Comparison of ENCODE assay signal across 8 mouse cellular contexts in the genomic region with DNA sequence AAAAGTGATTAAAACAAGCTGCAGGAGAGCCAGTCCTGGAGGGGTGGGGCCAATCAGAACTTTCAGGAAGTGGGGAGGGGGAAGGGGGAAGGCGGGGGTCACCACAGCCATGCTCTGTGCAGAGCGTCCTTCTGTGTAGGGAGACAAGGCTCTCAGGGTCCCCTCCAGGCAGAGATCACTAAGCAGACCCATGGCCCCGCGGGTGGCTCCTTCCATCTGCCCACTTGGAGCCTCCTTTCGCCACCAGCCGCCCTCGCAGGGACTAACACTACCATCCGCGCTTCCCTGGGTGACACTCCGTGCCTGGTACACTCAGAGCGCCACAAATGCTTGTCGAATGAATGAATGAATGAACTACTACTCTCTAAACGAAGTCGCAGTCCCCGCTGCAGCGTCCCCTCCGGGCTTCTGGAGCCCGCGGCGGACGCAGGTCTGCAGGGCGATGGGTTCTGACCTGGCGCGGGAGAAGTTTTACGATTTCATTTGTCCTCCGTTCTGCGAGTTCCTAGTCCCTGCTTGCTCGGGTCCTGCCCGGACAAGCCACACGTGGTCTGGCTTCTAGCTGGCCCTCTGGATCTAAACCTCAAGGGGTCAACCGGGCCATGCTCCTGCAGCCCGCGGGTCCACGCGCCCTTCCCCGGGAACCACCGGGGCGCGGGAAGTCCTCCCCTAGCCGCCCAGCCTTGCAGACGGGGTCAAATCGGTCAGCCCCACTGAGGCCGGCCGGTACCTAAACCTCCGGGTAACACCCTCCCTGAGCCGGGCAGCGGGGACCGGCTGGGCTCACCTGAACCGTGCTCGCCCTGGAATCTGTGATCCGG. TPM values are rescaled to one million over a fixed set of nuclear protein-coding genes. Genes with fewer than 3 reads are reported as not detected.
DNase-seq lines count a peak whose midpoint lies in the region; ATAC-seq and TF ChIP-seq lines count a peak whose summit lies in the region.

No protein-coding gene starts in this region.

- DNase-seq in lung, embryonic 14.5 days, result peak; percentile 49
- DNase-seq in lung, postnatal 25 days (ENCODE audit: low spot score), result no peak
- peak; percentile 40 for DNase-seq in brain, embryonic 14.5 days (ENCODE audit: low read depth)
- peak; percentile 12 for DNase-seq in liver
- DNase-seq in retina, postnatal 1 day, result peak; percentile 59
- no peak for DNase-seq in spleen, postnatal 14 days (ENCODE audit: low spot score in 2 of 2)
- no peak for DNase-seq in layer of hippocampus, adult 9-10 months (ENCODE audit: low spot score)

- no peaks in the 10 kb centered on the region for H3K36me3 ChIP-seq in lung, embryonic 14.5 days (ENCODE audit: insufficient read depth)
- H3K36me3 ChIP-seq in heart, embryonic 16.5 days (ENCODE audit: control insufficient read depth, insufficient read depth), result no peaks in the 10 kb centered on the region

- 0 out of 2 replicates have a peak, but pooled peaks have one; percentile 9 for ATAC-seq in lung, embryonic 14.5 days (ENCODE audit: insufficient read depth)
- ATAC-seq in heart, embryonic 16.5 days (replicated peaks; ENCODE audit: extremely low read depth, insufficient read depth, low FRiP score), result peak; percentile 6; the same call in 1 of the 2 replicates

- WGBS in lung, embryonic 14.5 days, result under 1% methylated on average over 51 of the region's 51 CpGs
- under 1% methylated on average over 51 of the region's 51 CpGs for WGBS in heart, embryonic 16.5 days

- H3K9ac ChIP-seq in lung, embryonic 14.5 days, result peak overlapping the region; percentile 77
- H3K9ac ChIP-seq in heart, embryonic 16.5 days (ENCODE audit: low read length), result peak overlapping the region; percentile 95

- peak overlapping the region; percentile 99 for H3K4me2 ChIP-seq in lung, embryonic 14.5 days
- peak overlapping the region; percentile 87 for H3K4me2 ChIP-seq in heart, embryonic 16.5 days (ENCODE audit: low read depth, low read length)

- H3K27me3 ChIP-seq in lung, embryonic 14.5 days (ENCODE audit: insufficient read depth, low read length), result peaks cover 4% of the 10 kb centered on the region; the same call in 1 of the 2 replicates
- H3K27me3 ChIP-seq in heart, embryonic 16.5 days (ENCODE audit: control insufficient read depth, insufficient read depth, low read length), result no peaks in the 10 kb centered on the region

- peak overlapping the region; percentile 88 for H3K27ac ChIP-seq in lung, embryonic 14.5 days (ENCODE audit: low read depth)
- H3K27ac ChIP-seq in heart, embryonic 16.5 days (ENCODE audit: low read length), result peak overlapping the region; percentile 94

- peak overlapping the region; percentile 64 for H3K4me3 ChIP-seq in lung, embryonic 14.5 days (ENCODE audit: low read depth, low read length)
- H3K4me3 ChIP-seq in heart, embryonic 16.5 days (ENCODE audit: low read length), result peak overlapping the region; percentile 83

- TF ChIP-seq CTCF in lung, embryonic 14.5 days (IDR thresholded peaks at IDR 0.05; ENCODE audit: low read depth), result no peak
- TF ChIP-seq CTCF in brain, embryonic 14.5 days (IDR thresholded peaks at IDR 0.05; ENCODE audit: borderline replicate concordance, extremely low read depth, insufficient read depth, insufficient read length), result no peak

- H3K4me1 ChIP-seq in lung, embryonic 14.5 days (ENCODE audit: insufficient read depth), result peaks cover 33% of the 10 kb centered on the region
- peaks cover 49% of the 10 kb centered on the region for H3K4me1 ChIP-seq in heart, embryonic 16.5 days (ENCODE audit: control insufficient read depth, insufficient read depth, low read length)

- H3K9me3 ChIP-seq in lung, embryonic 14.5 days (ENCODE audit: low read depth, low read length), result no peaks in the 10 kb centered on the region
- H3K9me3 ChIP-seq in heart, embryonic 16.5 days (replicated peaks; ENCODE audit: control insufficient read depth, low read length), result no peaks in the 10 kb centered on the region

- TF ChIP-seq POLR2A in brain, embryonic 14.5 days (IDR thresholded peaks at IDR 0.05; ENCODE audit: borderline replicate concordance, extremely low read depth, insufficient read depth, insufficient read length, poor library complexity, severe bottlenecking), result no peak

RNA-seq across cellular contexts. Expression of a gene that starts 1.4 kb away (rescaled TPM):
- 51.1 and 57.6 TPM in 2 replicates for polyA plus RNA-seq in lung, embryonic 14.5 days (2014; fragmentation: Nextera tagmentation; extraction: Ambion mirVana)
- 99.2 and 170 TPM in 2 replicates for polyA plus RNA-seq in brain, embryonic 14.5 days (2012; rRNA removed)
- 61.8 and 73.3 TPM in 2 replicates for polyA plus RNA-seq in heart, embryonic 16.5 days (2015; fragmentation: Nextera tagmentation; extraction: Ambion mirVana)

Comparison
In these comparisons a context has a peak if more than half of its experiments do, and no peak if none do; other contexts are left out.
1. DNase-seq: peak in lung, embryonic 14.5 days (single experiment), brain, embryonic 14.5 days (single experiment), liver (single experiment) and retina, postnatal 1 day (single experiment); none in lung, postnatal 25 days (single experiment), spleen, postnatal 14 days (0 of 2) and layer of hippocampus, adult 9-10 months (single experiment).